Mouse (Mus musculus) MEL (cell line): ENCODE data around the gene Fars2. TPM values are rescaled to one million over a fixed set of nuclear protein-coding genes. Genes with fewer than 3 reads are reported as not detected.
A peak's percentile ranks its signal among the peaks of the same experiment; 100 is the strongest.

Source experiments
- DNase-seq: peaks from one replicate; pipeline ENCODE4 v3.0.0; 2011; ENCODE audit warnings: low read depth, low spot score
- H3K27ac ChIP-seq: 2 replicates; pipeline ENCODE4 v1.5.1; 2012; ENCODE audit warnings: low read depth, mild to moderate bottlenecking, control low read depth, low read length, moderate library complexity; ENCODE audit not compliant: control insufficient read depth
- H3K27me3 ChIP-seq, 2 experiments: fragments of 150-350 bp in 1 of 2; sonication (generic) in 1 of 2; 2 replicates each; pipeline ENCODE4 v1.6.1; 2012; ENCODE audit warnings: low read length in 2 of 2, mild to moderate bottlenecking in 2 of 2, improper control_type of control experiment in 1 of 2, moderate library complexity in 1 of 2; ENCODE audit not compliant: insufficient read depth in 2 of 2, control insufficient read depth in 1 of 2
- H3K36me3 ChIP-seq, 2 experiments: 2 replicates each; pipeline ENCODE4 v1.6.1; 2012 to 2014; ENCODE audit warnings: low read length in 2 of 2, improper control_type of control experiment in 1 of 2, inconsistent platforms in 1 of 2, mild to moderate bottlenecking in 1 of 2; ENCODE audit not compliant: insufficient read depth in 2 of 2, control insufficient read depth in 1 of 2
- H3K4me1 ChIP-seq, 2 experiments: fragments of 150-350 bp in 1 of 2; sonication (generic) in 1 of 2; 2 replicates each; pipeline ENCODE4 v1.6.1; 2012; ENCODE audit warnings: low read length in 2 of 2, improper control_type of control experiment in 1 of 2, mild to moderate bottlenecking in 1 of 2; ENCODE audit not compliant: insufficient read depth in 2 of 2, control insufficient read depth in 1 of 2
- H3K4me3 ChIP-seq, 2 experiments: fragments of 150-350 bp in 1 of 2; sonication (generic) in 1 of 2; 2 replicates each; pipeline ENCODE4 v1.5.1; 2012; ENCODE audit warnings: low read depth in 2 of 2, low read length in 2 of 2, mild to moderate bottlenecking in 2 of 2, moderate library complexity in 2 of 2, control low read depth in 1 of 2, improper control_type of control experiment in 1 of 2; ENCODE audit not compliant: control insufficient read depth in 1 of 2, insufficient read depth in 1 of 2
- H3K79me2 ChIP-seq: 2 replicates; pipeline ENCODE4 v1.6.1; 2012; ENCODE audit warnings: mild to moderate bottlenecking, low read length, moderate library complexity; ENCODE audit not compliant: control insufficient read depth, poor library complexity, insufficient read depth
- H3K9ac ChIP-seq: 2 replicates; pipeline ENCODE4 v1.6.1; 2012; ENCODE audit warnings: low read depth, mild to moderate bottlenecking, control low read depth, low read length, moderate library complexity; ENCODE audit not compliant: control insufficient read depth, poor library complexity, severe bottlenecking
- H3K9me3 ChIP-seq: fragments of 150-350 bp; sonication (generic); replicated peaks from 2 replicates; pipeline ENCODE4 v1.6.1; 2012; ENCODE audit warnings: mild to moderate bottlenecking, low read length, improper control_type of control experiment, moderate library complexity; ENCODE audit not compliant: insufficient read depth
- BHLHE40 ChIP-seq: IDR thresholded peaks from 2 replicates; pipeline ENCODE4 v1.6.1; 2012; ENCODE audit warnings: low read depth, mild to moderate bottlenecking, inconsistent platforms, low read length, improper control_type of control experiment, borderline replicate concordance
- CTCF ChIP-seq, 3 experiments: IDR thresholded peaks in 2 of 3; conservative IDR thresholded peaks in 1 of 3; 2 replicates each; pipeline ENCODE4 v1.5.1; 2011 to 2012; ENCODE audit warnings: low read length in 3 of 3, low read depth in 2 of 3, mild to moderate bottlenecking in 2 of 3, improper control_type of control experiment in 1 of 3, inconsistent platforms in 1 of 3, mixed read lengths in 1 of 3, moderate library complexity in 1 of 3; ENCODE audit not compliant: control insufficient read depth in 1 of 3, insufficient read depth in 1 of 3, poor library complexity in 1 of 3, severe bottlenecking in 1 of 3
- E2F4 ChIP-seq: IDR thresholded peaks from 2 replicates; pipeline ENCODE4 v1.6.1; 2011; ENCODE audit warnings: low read depth, low read length, improper control_type of control experiment, borderline replicate concordance
- EP300 ChIP-seq, 2 experiments: IDR thresholded peaks; 2 replicates each; pipeline ENCODE4 v1.6.1; 2011; ENCODE audit warnings: improper control_type of control experiment in 2 of 2, low read length in 2 of 2, low read depth in 1 of 2, mild to moderate bottlenecking in 1 of 2
- GABPA ChIP-seq: IDR thresholded peaks from 2 replicates; pipeline ENCODE4 v1.6.1; 2012; ENCODE audit warnings: low read depth, mild to moderate bottlenecking, inconsistent platforms, low read length, improper control_type of control experiment, moderate library complexity
- GATA1 ChIP-seq: IDR thresholded peaks from 2 replicates; pipeline ENCODE4 v1.6.1; 2011; ENCODE audit warnings: low read depth, low read length, improper control_type of control experiment
- HCFC1 ChIP-seq: IDR thresholded peaks from 2 replicates; pipeline ENCODE4 v1.6.1; 2012; ENCODE audit warnings: low read depth, mild to moderate bottlenecking, inconsistent platforms, low read length, improper control_type of control experiment, moderate library complexity
- JUND ChIP-seq: IDR thresholded peaks from 2 replicates; pipeline ENCODE4 v1.6.1; 2011; ENCODE audit warnings: low read depth, mild to moderate bottlenecking, improper control_type of control experiment, low read length
- MAFK ChIP-seq: IDR thresholded peaks from 2 replicates; pipeline ENCODE4 v1.6.1; 2011; ENCODE audit warnings: low read depth, mild to moderate bottlenecking, low read length, improper control_type of control experiment, borderline replicate concordance
- MAZ ChIP-seq: IDR thresholded peaks from 2 replicates; pipeline ENCODE4 v1.6.1; 2012; ENCODE audit warnings: low read depth, mild to moderate bottlenecking, inconsistent platforms, low read length, improper control_type of control experiment
- MEF2A ChIP-seq: IDR thresholded peaks from 2 replicates; pipeline ENCODE4 v1.6.1; 2014; ENCODE audit warnings: low read depth, mild to moderate bottlenecking, inconsistent platforms, low read length, improper control_type of control experiment; ENCODE audit not compliant: poor library complexity, insufficient replicate concordance, severe bottlenecking; ENCODE audit errors: extremely low read depth
- MXI1 ChIP-seq: IDR thresholded peaks from 2 replicates; pipeline ENCODE4 v1.6.1; 2011; ENCODE audit warnings: mild to moderate bottlenecking, low read depth, low read length, improper control_type of control experiment
- MYB ChIP-seq: IDR thresholded peaks from 2 replicates; pipeline ENCODE4 v1.6.1; 2011; ENCODE audit warnings: mild to moderate bottlenecking, low read depth, low read length, improper control_type of control experiment
- MYC ChIP-seq: IDR thresholded peaks from 2 replicates; pipeline ENCODE4 v1.6.1; 2011; ENCODE audit warnings: low read depth, mild to moderate bottlenecking, low read length, improper control_type of control experiment, moderate library complexity
- NELFE ChIP-seq: IDR thresholded peaks from 2 replicates; pipeline ENCODE4 v1.6.1; 2011; ENCODE audit warnings: low read depth, low read length, improper control_type of control experiment
- POLR2A ChIP-seq, 2 experiments: IDR thresholded peaks; 2 replicates each; pipeline ENCODE4 v1.6.1; 2011 to 2012; ENCODE audit warnings: low read length in 2 of 2, mild to moderate bottlenecking in 2 of 2, control low read depth in 1 of 2, improper control_type of control experiment in 1 of 2, low read depth in 1 of 2, moderate library complexity in 1 of 2; ENCODE audit not compliant: control insufficient read depth in 1 of 2, insufficient read depth in 1 of 2, poor library complexity in 1 of 2
- POLR2AphosphoS2 ChIP-seq: IDR thresholded peaks from 2 replicates; pipeline ENCODE4 v1.6.1; 2011; ENCODE audit warnings: low read length, improper control_type of control experiment
- POLR2AphosphoS5 ChIP-seq: IDR thresholded peaks from 2 replicates; pipeline ENCODE4 v1.6.1; 2012; ENCODE audit warnings: low read depth, borderline replicate concordance, mild to moderate bottlenecking, inconsistent platforms, low read length, moderate library complexity, mixed read lengths
- RAD21 ChIP-seq: IDR thresholded peaks from 2 replicates; pipeline ENCODE4 v1.6.1; 2011; ENCODE audit warnings: mild to moderate bottlenecking, low read depth, low read length, improper control_type of control experiment
- RCOR1 ChIP-seq: IDR thresholded peaks from 2 replicates; pipeline ENCODE4 v1.6.1; 2012; ENCODE audit warnings: low read depth, mild to moderate bottlenecking, inconsistent platforms, low read length, improper control_type of control experiment
- TAL1 ChIP-seq: IDR thresholded peaks from 2 replicates; pipeline ENCODE4 v1.6.1; 2012; ENCODE audit warnings: mild to moderate bottlenecking, inconsistent platforms, low read length, moderate library complexity, mixed read lengths
- TBP ChIP-seq: IDR thresholded peaks from 2 replicates; pipeline ENCODE4 v1.8.0; 2011; ENCODE audit warnings: low read depth, low read length, improper control_type of control experiment
- TCF12 ChIP-seq: IDR thresholded peaks from 2 replicates; pipeline ENCODE4 v1.6.1; 2014; ENCODE audit warnings: low read depth, mild to moderate bottlenecking, inconsistent platforms, low read length, improper control_type of control experiment, moderate library complexity
- UBTF ChIP-seq: IDR thresholded peaks from 2 replicates; pipeline ENCODE4 v1.6.1; 2012; ENCODE audit warnings: low read depth, mild to moderate bottlenecking, inconsistent platforms, low read length, improper control_type of control experiment, moderate library complexity, borderline replicate concordance; ENCODE audit not compliant: insufficient read depth
- ZC3H11A ChIP-seq: IDR thresholded peaks from 2 replicates; pipeline ENCODE4 v1.6.1; 2012; ENCODE audit warnings: low read depth, mild to moderate bottlenecking, inconsistent platforms, low read length, improper control_type of control experiment
- ZMIZ1 ChIP-seq: IDR thresholded peaks from 2 replicates; pipeline ENCODE4 v1.6.1; 2012; ENCODE audit warnings: low read depth, mild to moderate bottlenecking, inconsistent platforms, low read length, improper control_type of control experiment, moderate library complexity
- ZNF384 ChIP-seq: IDR thresholded peaks from 2 replicates; pipeline ENCODE4 v1.6.1; 2012; ENCODE audit warnings: low read depth, mild to moderate bottlenecking, inconsistent platforms, low read length, improper control_type of control experiment
- polyA plus RNA-seq, 2 experiments: library from polyadenylated mRNA; stranded (reverse) in 1 of 2; unstranded in 1 of 2; fragments of >175 nt in 1 of 2; fragments of >200 nt in 1 of 2; gene quantifications; 2 replicates each; pipeline versions ENCODE4 v1.2.1 to v1.2.4; 2012; ENCODE audit warnings: low replicate concordance in 2 of 2, low read depth in 1 of 2; ENCODE audit not compliant: insufficient read length in 2 of 2, insufficient read depth in 1 of 2, missing spikeins in 1 of 2
- total RNA-seq: library from RNA; depleted of rRNA; stranded (reverse); fragments of 300-350 nt; gene quantifications from 2 replicates; pipeline ENCODE4 v1.2.3, GENCODE M21; 2012

The Fars2 gene
- total and polyA plus RNA-seq, 3 experiments: 32.6 to 39.2 TPM; not detected in 1

GRCm38 (mm10) chr13:36527761-36528160, 410.5 kb downstream of the Fars2 start:
- Histone ChIP-seq H3K36me3 (peaks cover 0 to 5% of the 10 kb centered on the region in 2 experiments; a peak in 2 of 4 replicates), H3K9me3 (no peaks in the 10 kb centered on the region), H3K79me2 (no peaks in the 10 kb centered on the region), H3K27ac (no peak overlapping the region), H3K9ac (no peak overlapping the region), H3K4me3 (no peak overlapping the region), H3K4me1 (peaks cover 0 to 5% of the 10 kb centered on the region in 2 experiments; a peak in 2 of 4 replicates), H3K27me3 (no peaks in the 10 kb centered on the region)
- TF ChIP-seq TAL1 (no peak), ZMIZ1 (no peak), CTCF (IDR thresholded peaks at IDR 0.05 in 2 of 3, conservative IDR thresholded peaks at IDR 0.05 in 1 of 3; ENCODE audit: control insufficient read depth in 1 of 3, insufficient read depth in 1 of 3, low read depth in 2 of 3, low read length in 3 of 3, poor library complexity in 1 of 3, severe bottlenecking in 1 of 3) (no peak), POLR2AphosphoS2 (no peak), BHLHE40 (no peak), MYC (no peak), MAZ (no peak), MEF2A (no peak), POLR2AphosphoS5 (no peak), NELFE (no peak), UBTF (no peak), JUND (no peak), MXI1 (no peak), HCFC1 (no peak), GABPA (no peak), GATA1 (no peak)
- DNase-seq: no peak

- peak; percentile 23 for DNase-seq
Observed at GRCm38 (mm10) chr13:36528223-36528895, 411.1 kb downstream of the Fars2 start.

More at GRCm38 (mm10) chr13:36528223-36528895, 411.1 kb downstream of the Fars2 start:
- Histone ChIP-seq H3K4me1 (peaks cover 0 to 5% of the 10 kb centered on the region in 2 experiments; a peak in 2 of 4 replicates), H3K36me3 (peaks cover 0 to 5% of the 10 kb centered on the region in 2 experiments; a peak in 2 of 4 replicates), H3K9me3 (no peaks in the 10 kb centered on the region), H3K79me2 (no peaks in the 10 kb centered on the region), H3K27ac (no peak overlapping the region), H3K9ac (no peak overlapping the region), H3K27me3 (no peaks in the 10 kb centered on the region), H3K4me3 (no peak overlapping the region)
- no peak for TF ChIP-seq MYB
- TF ChIP-seq TCF12: no peak
- no peak for TF ChIP-seq POLR2AphosphoS5
- TF ChIP-seq CTCF (IDR thresholded peaks at IDR 0.05 in 2 of 3, conservative IDR thresholded peaks at IDR 0.05 in 1 of 3; ENCODE audit: control insufficient read depth in 1 of 3, insufficient read depth in 1 of 3, low read depth in 2 of 3, low read length in 3 of 3, poor library complexity in 1 of 3, severe bottlenecking in 1 of 3): no peak
- no peak for TF ChIP-seq MAFK
- no peak for TF ChIP-seq MYC
- TF ChIP-seq EP300 (IDR thresholded peaks at IDR 0.05; ENCODE audit: low read depth in 1 of 2, low read length in 2 of 2): no peak
- TF ChIP-seq RAD21: no peak
- TF ChIP-seq RCOR1: no peak
- no peak for TF ChIP-seq GATA1
- no peak for TF ChIP-seq ZC3H11A
- TF ChIP-seq ZNF384: no peak
- no peak for TF ChIP-seq E2F4
- TF ChIP-seq POLR2A (IDR thresholded peaks at IDR 0.05; ENCODE audit: control insufficient read depth in 1 of 2, insufficient read depth in 1 of 2, low read depth in 1 of 2, low read length in 2 of 2, poor library complexity in 1 of 2): no peak
- TF ChIP-seq TBP: no peak
